Mouse (Mus musculus): ENCODE data around the gene Celsr2. TPM values are rescaled to one million over a fixed set of nuclear protein-coding genes. Genes with fewer than 3 reads are reported as not detected.

Celsr2 gene
- total RNA-seq, 1 experiment: 7.9 TPM

- Histone ChIP-seq H3K9me3 (ENCODE audit: control insufficient read depth, insufficient read depth, low read depth, low read length) (no peaks in the 10 kb centered on the region), H3K27ac (ENCODE audit: insufficient read depth, low read depth, low read length, poor library complexity, severe bottlenecking) (no peak overlapping the region), H3K36me3 (ENCODE audit: control insufficient read depth, insufficient read depth, low read length, poor library complexity, severe bottlenecking) (peaks cover 4% of the 10 kb centered on the region; the same call in 1 of the 2 replicates), H3K4me1 (ENCODE audit: control insufficient read depth in 2 of 2, insufficient read depth in 2 of 2, low read length in 2 of 2, poor library complexity in 1 of 2) (peaks cover 0 to 14% of the 10 kb centered on the region in 2 experiments; a peak in 2 of 4 replicates), H3K4me3 (ENCODE audit: insufficient read depth in 1 of 2, low read depth in 1 of 2, low read length in 2 of 2, poor library complexity in 1 of 2, severe bottlenecking in 1 of 2) (no peak overlapping the region), H3K9ac (ENCODE audit: insufficient read depth, low read depth, low read length, poor library complexity, severe bottlenecking) (no peak overlapping the region)
- no peak for DNase-seq (ENCODE audit: low read depth, low spot score)
- in situ Hi-C loops (cut with MboI; ENCODE audit: low sequenced_read_pairs in 2 of 2, unreplicated experiment in 2 of 2): no loop called here
- TF ChIP-seq ZC3H11A (IDR thresholded peaks at IDR 0.05; ENCODE audit: borderline replicate concordance, low read depth, low read length) (no peak), CHD2 (IDR thresholded peaks at IDR 0.05; ENCODE audit: low read depth, low read length) (no peak), HCFC1 (IDR thresholded peaks at IDR 0.05; ENCODE audit: borderline replicate concordance, insufficient read depth, low read length) (no peak), ZNF384 (IDR thresholded peaks at IDR 0.05; ENCODE audit: low read depth, low read length) (no peak), MAFK (IDR thresholded peaks at IDR 0.05; ENCODE audit: insufficient read depth, low read depth, low read length) (no peak)
These were observed 4.2 kb downstream of the Celsr2 start for GRCm38 (mm10) chr3:108411026-108411753.

- no peak for DNase-seq (ENCODE audit: low read depth, low spot score)
- H3K4me1 ChIP-seq (ENCODE audit: control insufficient read depth in 2 of 2, insufficient read depth in 2 of 2, low read length in 2 of 2, poor library complexity in 1 of 2): peaks cover 0 to 20% of the 10 kb centered on the region in 2 experiments; a peak in 2 of 4 replicates
- H3K36me3 ChIP-seq (ENCODE audit: control insufficient read depth, insufficient read depth, low read length, poor library complexity, severe bottlenecking): peaks cover 4% of the 10 kb centered on the region; the same call in 1 of the 2 replicates
- H3K4me3 ChIP-seq (ENCODE audit: insufficient read depth in 1 of 2, low read depth in 1 of 2, low read length in 2 of 2, poor library complexity in 1 of 2, severe bottlenecking in 1 of 2): no peak overlapping the region
- no peaks in the 10 kb centered on the region for H3K9me3 ChIP-seq (ENCODE audit: control insufficient read depth, insufficient read depth, low read depth, low read length)
- TF ChIP-seq MAFK (IDR thresholded peaks at IDR 0.05; ENCODE audit: insufficient read depth, low read depth, low read length): no peak
- no peak for TF ChIP-seq ZC3H11A (IDR thresholded peaks at IDR 0.05; ENCODE audit: borderline replicate concordance, low read depth, low read length)
- no peak for TF ChIP-seq ZNF384 (IDR thresholded peaks at IDR 0.05; ENCODE audit: low read depth, low read length)
- no peak for TF ChIP-seq CHD2 (IDR thresholded peaks at IDR 0.05; ENCODE audit: low read depth, low read length)
- TF ChIP-seq HCFC1 (IDR thresholded peaks at IDR 0.05; ENCODE audit: borderline replicate concordance, insufficient read depth, low read length): no peak
- H3K27ac ChIP-seq (ENCODE audit: insufficient read depth, low read depth, low read length, poor library complexity, severe bottlenecking): no peak overlapping the region
- H3K9ac ChIP-seq (ENCODE audit: insufficient read depth, low read depth, low read length, poor library complexity, severe bottlenecking): no peak overlapping the region
- in situ Hi-C loops (cut with MboI; ENCODE audit: low sequenced_read_pairs in 2 of 2, unreplicated experiment in 2 of 2): no loop called here
These were observed 5.0 kb downstream of the Celsr2 start for GRCm38 (mm10) chr3:108410359-108410714.

- H3K4me3 ChIP-seq (ENCODE audit: insufficient read depth in 1 of 2, low read depth in 1 of 2, low read length in 2 of 2, poor library complexity in 1 of 2, severe bottlenecking in 1 of 2): no peak overlapping the region
- no peaks in the 10 kb centered on the region for H3K9me3 ChIP-seq (ENCODE audit: control insufficient read depth, insufficient read depth, low read depth, low read length)
- DNase-seq (ENCODE audit: low read depth, low spot score): no peak
- peaks cover 0 to 17% of the 10 kb centered on the region in 2 experiments; a peak in 2 of 4 replicates for H3K4me1 ChIP-seq (ENCODE audit: control insufficient read depth in 2 of 2, insufficient read depth in 2 of 2, low read length in 2 of 2, poor library complexity in 1 of 2)
- H3K9ac ChIP-seq (ENCODE audit: insufficient read depth, low read depth, low read length, poor library complexity, severe bottlenecking): no peak overlapping the region
- H3K27ac ChIP-seq (ENCODE audit: insufficient read depth, low read depth, low read length, poor library complexity, severe bottlenecking): no peak overlapping the region
- TF ChIP-seq ZNF384 (IDR thresholded peaks at IDR 0.05; ENCODE audit: low read depth, low read length): no peak
- no peak for TF ChIP-seq MAFK (IDR thresholded peaks at IDR 0.05; ENCODE audit: insufficient read depth, low read depth, low read length)
- TF ChIP-seq CHD2 (IDR thresholded peaks at IDR 0.05; ENCODE audit: low read depth, low read length): no peak
- no peak for TF ChIP-seq HCFC1 (IDR thresholded peaks at IDR 0.05; ENCODE audit: borderline replicate concordance, insufficient read depth, low read length)
- TF ChIP-seq ZC3H11A (IDR thresholded peaks at IDR 0.05; ENCODE audit: borderline replicate concordance, low read depth, low read length): no peak
- in situ Hi-C loops (cut with MboI; ENCODE audit: low sequenced_read_pairs in 2 of 2, unreplicated experiment in 2 of 2): loop anchor here in 1 of 2 experiments (10.0 kb wide), 1 partner anchor 165 kb away; the partner anchor contains the start of gene Taf13
- peaks cover 4% of the 10 kb centered on the region; the same call in 1 of the 2 replicates for H3K36me3 ChIP-seq (ENCODE audit: control insufficient read depth, insufficient read depth, low read length, poor library complexity, severe bottlenecking)
These were observed 5.5 kb downstream of the Celsr2 start for GRCm38 (mm10) chr3:108409656-108410358.

- H3K9ac ChIP-seq (ENCODE audit: insufficient read depth, low read depth, low read length, poor library complexity, severe bottlenecking): no peak overlapping the region
- in situ Hi-C loops (cut with MboI; ENCODE audit: low sequenced_read_pairs in 2 of 2, unreplicated experiment in 2 of 2): loop anchor here in 1 of 2 experiments (10.0 kb wide), 1 partner anchor 166 kb away; the partner anchor contains the start of gene Taf13
- H3K27ac ChIP-seq (ENCODE audit: insufficient read depth, low read depth, low read length, poor library complexity, severe bottlenecking): no peak overlapping the region
- H3K9me3 ChIP-seq (ENCODE audit: control insufficient read depth, insufficient read depth, low read depth, low read length): no peaks in the 10 kb centered on the region
- TF ChIP-seq ZC3H11A (IDR thresholded peaks at IDR 0.05; ENCODE audit: borderline replicate concordance, low read depth, low read length) (no peak), CHD2 (IDR thresholded peaks at IDR 0.05; ENCODE audit: low read depth, low read length) (no peak), HCFC1 (IDR thresholded peaks at IDR 0.05; ENCODE audit: borderline replicate concordance, insufficient read depth, low read length) (no peak), MAFK (IDR thresholded peaks at IDR 0.05; ENCODE audit: insufficient read depth, low read depth, low read length) (no peak), ZNF384 (IDR thresholded peaks at IDR 0.05; ENCODE audit: low read depth, low read length) (no peak)
- peaks cover 2% of the 10 kb centered on the region; the same call in 1 of the 2 replicates for H3K36me3 ChIP-seq (ENCODE audit: control insufficient read depth, insufficient read depth, low read length, poor library complexity, severe bottlenecking)
- H3K4me1 ChIP-seq (ENCODE audit: control insufficient read depth in 2 of 2, insufficient read depth in 2 of 2, low read length in 2 of 2, poor library complexity in 1 of 2): peaks cover 0 to 17% of the 10 kb centered on the region in 2 experiments; a peak in 2 of 4 replicates
- no peak overlapping the region for H3K4me3 ChIP-seq (ENCODE audit: insufficient read depth in 1 of 2, low read depth in 1 of 2, low read length in 2 of 2, poor library complexity in 1 of 2, severe bottlenecking in 1 of 2)
- DNase-seq (ENCODE audit: low read depth, low spot score): no peak
These were observed 6.8 kb downstream of the Celsr2 start for GRCm38 (mm10) chr3:108408517-108409008.
